Mouse (Mus musculus) left cerebral cortex, postnatal 10 days (tissue): ENCODE measurements at regions not wholly inside any gene's neighbourhood (a gene's known extent, or its start where the extent isn't known, plus 50 kb on each side); places are given as distances from the start of the nearest gene placed in this dataset.

Source experiments
- DNase-seq, 2 experiments: peaks; one replicate each; pipeline ENCODE4 v3.0.0; 2021 to 2022; ENCODE audit warnings: low spot score in 2 of 2, mixed read lengths in 1 of 2; ENCODE audit errors: extremely low spot score in 1 of 2
- intact Hi-C: fragments of 180-260 bp; cut with DNase I; formaldehyde crosslinking; loops from one replicate; pipeline ENCODE4 v1.15.1; 2025

- intact Hi-C loops = no loop called here
Measured at GRCm38 (mm10) chr8:38723254-38723653, 1729.8 kb downstream of the AI429214 start.

GRCm38 (mm10) chr8:38725257-38725656 is 1731.9 kb downstream of the AI429214 start:
- intact Hi-C loops = no loop called here

More at GRCm38 (mm10) chr8:38723254-38723653, 1729.8 kb downstream of the AI429214 start:
- no peak for DNase-seq

GRCm38 (mm10) chr8:38747134-38747533 is 1753.7 kb downstream of the AI429214 start:
- intact Hi-C loops = no loop called here
- DNase-seq = no peak

More at GRCm38 (mm10) chr8:38725257-38725656, 1731.9 kb downstream of the AI429214 start:
- no peak for DNase-seq

GRCm38 (mm10) chr8:38766626-38767226 is 1773.3 kb downstream of the AI429214 start:
- intact Hi-C loops = no loop called here

GRCm38 (mm10) chr8:38812482-38812881 is 1819.1 kb downstream of the AI429214 start:
- no peak for DNase-seq
- intact Hi-C loops = no loop called here

More at GRCm38 (mm10) chr8:38766626-38767226, 1773.3 kb downstream of the AI429214 start:
- no peak for DNase-seq

- intact Hi-C loops = no loop called here
- peak; percentile 17 to 20 for DNase-seq
Measured at GRCm38 (mm10) chr8:38818163-38818562, 1824.8 kb downstream of the AI429214 start.

GRCm38 (mm10) chr8:38861436-38861835 is 1813.4 kb upstream of the Adam24 start:
- DNase-seq = no peak
- intact Hi-C loops = no loop called here

GRCm38 (mm10) chr8:38867370-38867769 is 1807.5 kb upstream of the Adam24 start:
- DNase-seq = no peak
- intact Hi-C loops = no loop called here
